Mouse (Mus musculus) kidney, postnatal 14 days (tissue): ENCODE measurements around the gene Fam172a.
A peak's percentile ranks its signal among the peaks of the same experiment; 100 is the strongest.

Experiments used
- DNase-seq: peaks from one replicate; pipeline ENCODE4 v3.0.0; 2022; ENCODE audit warnings: mixed read lengths

Gene Fam172a

DNA sequence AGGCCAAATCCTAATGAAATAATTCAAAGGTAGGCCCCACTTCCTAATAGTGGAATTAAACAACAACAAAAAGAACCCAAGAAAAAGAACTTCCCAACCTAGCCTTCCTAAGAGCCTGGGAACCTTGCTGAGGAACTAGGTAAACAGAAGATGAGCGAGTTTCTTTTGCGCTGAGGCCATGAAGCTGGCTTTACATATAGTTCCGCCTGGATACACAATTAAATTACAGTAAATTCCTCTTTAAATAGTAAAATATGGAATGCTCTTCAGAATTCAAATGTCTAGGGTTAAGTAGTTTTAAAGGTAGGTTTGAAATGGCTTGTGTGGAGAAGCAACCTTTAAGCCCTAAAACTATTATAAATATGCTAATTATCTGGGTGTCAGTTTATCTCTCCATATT, 478.4 kb downstream of the Fam172a start:
- no peak for DNase-seq

DNA sequence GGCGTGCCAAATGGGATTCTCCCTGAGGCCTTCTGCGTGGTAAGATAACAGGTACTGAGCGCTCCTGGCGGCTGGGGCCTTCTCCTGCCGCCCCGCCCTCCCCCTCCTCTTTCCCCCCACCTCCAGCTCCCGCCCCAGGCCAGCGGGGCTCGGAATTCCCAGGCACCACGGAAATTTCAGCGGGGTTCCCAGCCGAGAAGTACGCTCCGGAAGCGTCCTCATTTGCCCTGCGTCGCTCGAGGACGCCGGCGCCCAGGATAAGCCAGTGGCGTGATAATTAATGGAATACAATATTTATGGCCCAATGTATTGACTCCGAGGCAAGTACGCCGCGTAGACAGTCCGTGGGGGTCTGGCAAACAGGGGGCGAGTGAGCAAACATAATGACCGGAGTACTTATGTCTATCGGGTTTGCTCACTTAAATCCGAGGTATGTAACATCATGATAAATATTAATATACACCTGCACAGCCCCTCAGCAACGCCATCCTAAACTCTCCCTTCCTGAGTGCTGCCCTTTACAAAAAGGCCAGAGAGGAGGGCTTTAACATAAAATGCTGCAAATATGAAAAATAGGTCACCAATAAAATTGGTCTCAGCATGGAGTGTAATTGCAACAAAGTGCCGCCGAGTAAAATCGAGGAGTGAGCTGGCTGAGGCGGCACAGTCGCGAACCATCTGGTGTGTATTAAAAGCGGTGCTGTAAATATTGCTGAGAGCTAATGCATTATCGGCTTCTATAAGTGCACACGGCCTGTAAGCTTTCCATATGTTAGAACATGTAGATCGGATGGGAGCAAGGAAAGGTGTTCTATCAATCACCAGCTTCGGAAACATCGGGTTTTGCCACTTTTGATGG, 479.5 kb downstream of the Fam172a start:
- DNase-seq, result no peak

DNA sequence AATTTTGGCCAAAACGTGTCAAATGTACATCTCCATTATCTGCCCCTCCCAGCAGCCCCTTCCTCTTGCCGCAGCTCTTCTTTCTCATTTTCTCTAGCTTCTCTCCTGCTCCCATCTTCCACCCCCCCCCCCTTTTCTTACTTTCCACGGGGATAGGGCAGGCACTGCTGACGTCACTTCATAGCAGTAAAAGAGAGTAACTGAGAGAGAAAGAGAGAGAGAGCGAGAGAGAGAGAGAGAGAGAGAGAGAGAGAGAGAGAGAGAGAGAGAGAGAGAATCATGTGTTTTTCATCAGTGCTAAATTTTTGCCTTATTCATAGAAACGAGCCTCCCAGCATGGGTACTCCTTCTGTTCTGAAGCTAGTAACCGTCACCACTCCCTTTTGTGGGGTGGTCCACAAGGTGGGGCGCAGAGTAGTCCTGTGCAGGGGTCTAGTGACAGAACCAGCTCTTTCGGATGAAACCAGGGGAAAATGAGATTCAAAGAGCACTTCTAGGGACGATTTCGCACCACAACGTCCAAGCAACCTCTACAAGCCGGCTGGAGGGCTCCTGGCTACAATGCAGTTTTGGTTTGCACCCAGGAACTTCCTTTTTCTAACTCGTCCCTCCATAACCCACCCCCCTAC, 480.2 kb downstream of the Fam172a start:
- no peak for DNase-seq

DNA sequence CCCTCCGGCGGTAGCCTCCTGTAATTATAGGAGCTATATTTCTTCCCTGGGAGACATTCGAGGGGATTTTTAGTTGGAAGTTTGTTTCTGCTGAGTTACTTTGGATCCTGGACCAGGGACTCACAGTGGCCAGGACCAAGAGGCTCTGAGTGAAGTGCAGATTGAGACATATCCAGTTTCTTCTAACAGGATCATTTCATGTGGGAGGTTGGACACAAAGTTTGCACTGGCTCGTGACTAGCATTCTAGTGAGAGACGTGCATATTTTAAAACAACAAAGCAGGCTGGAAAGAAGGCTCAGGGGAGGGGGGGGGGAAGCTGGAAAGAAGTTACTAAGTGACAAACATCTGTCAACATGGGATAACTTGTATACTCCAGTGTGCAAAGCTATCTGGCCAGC, 481.2 kb downstream of the Fam172a start:
- no peak for DNase-seq

DNA sequence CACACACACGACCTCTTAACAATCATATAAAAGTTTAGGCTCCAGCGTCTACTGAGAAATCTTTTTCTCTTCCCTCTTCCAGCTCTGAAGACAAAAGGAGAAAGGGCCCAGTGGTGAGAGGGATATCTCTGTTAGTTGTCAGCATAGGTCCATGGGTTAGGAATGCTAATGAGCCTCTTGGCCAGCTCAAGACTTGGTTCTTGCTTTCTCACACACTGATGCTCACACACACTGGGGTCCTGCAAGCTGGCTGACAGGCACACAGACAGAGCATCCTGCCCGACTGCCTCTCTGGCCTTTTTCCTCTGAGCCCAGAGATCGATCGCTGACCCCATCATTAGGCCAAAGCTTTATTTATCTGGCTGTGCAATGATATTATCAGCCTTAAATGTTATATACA, 482.2 kb downstream of the Fam172a start:
- DNase-seq, result no peak

DNA sequence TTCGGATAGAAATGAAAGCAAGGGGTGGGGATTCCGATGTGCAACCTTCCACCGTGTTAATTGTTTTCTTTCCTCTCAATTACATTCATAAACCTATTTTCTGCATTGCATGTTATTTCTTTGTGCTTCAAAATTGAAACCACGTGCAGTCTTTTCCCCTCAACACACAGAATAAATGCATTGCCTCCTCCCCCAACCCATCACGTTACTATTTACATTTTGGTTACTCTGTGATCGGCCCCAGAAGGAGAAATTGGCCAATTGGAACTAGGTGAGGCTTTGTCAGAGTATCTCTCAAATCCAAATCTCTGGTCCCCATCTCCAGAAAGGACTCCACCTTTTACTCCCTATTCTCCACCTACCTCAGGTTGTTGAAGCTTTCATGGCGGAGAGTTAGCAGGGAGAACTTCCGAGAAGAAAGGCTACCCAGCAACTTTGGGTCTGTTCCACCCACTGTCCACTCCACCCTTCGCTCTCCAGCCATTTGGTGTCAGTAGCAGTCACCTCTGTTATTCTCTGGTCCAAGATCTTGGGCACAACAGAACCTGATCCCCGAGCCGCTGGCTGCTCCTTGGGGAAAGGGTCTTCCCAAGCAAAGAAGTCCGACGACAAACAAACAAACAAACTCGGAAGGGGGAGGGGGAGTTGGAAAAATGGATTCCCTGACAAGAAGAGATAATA, 483.1 kb downstream of the Fam172a start:
- no peak for DNase-seq

DNA sequence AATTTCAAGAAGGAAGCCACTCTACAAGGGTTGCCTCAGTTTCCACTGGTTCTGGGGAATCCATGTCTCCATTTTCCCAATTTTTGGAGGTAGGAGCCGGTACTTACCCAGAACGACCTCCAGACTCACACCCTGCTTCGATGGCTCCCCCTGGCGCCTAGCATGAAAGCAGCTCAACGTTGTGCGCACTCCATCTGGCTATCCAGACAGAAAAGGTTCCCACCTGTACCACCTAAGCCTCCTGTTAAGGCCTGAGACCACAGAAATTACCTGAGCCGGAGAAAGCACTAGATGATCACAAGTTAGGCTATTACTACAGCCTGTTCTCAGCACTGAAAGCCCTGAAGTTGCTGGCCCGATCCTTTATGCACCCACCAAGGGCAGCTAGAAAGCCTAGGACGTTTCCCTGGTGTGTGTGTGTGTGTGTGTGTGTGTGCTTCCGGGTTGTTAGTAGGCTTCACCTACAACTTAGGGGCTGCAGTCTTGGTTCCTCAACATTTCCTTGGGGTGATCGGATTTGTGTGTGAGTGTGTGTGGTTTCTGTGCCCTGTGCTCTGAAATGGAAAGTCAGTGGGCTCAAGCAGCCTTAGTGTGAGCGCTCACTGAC, 484.6 kb downstream of the Fam172a start:
- no peak for DNase-seq

- no peak for DNase-seq
Measured at GRCm38 (mm10) chr13:78187833-78188232, 486.0 kb downstream of the Fam172a start.

- DNase-seq, result no peak
Measured at GRCm38 (mm10) chr13:78189586-78189985, 487.8 kb downstream of the Fam172a start.

DNA sequence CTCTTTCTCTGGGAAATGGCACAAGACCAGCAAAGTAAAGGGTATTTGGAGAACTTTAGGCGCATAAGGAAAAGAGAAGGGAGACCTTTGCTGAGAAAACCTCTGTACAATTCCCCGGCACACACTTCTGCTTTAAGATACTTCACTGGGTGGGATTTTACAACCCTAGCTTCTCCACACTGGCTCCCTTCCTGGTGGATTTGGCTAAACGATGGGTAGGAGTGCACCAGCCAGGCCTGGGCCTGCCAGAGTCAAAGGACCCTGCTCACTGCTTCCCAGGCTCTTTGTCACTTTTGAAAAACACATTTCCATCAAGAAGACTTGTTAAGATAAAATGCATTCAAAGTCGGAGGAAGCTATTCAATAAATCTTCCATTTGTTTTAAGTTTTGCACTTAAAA, 491.4 kb downstream of the Fam172a start:
- DNase-seq, result no peak

- DNase-seq, result no peak
Measured at GRCm38 (mm10) chr13:78194135-78194849, 492.5 kb downstream of the Fam172a start.

GRCm38 (mm10) chr13:78194850-78195600, 493.2 kb downstream of the Fam172a start:
- peak; percentile 12 for DNase-seq

DNA sequence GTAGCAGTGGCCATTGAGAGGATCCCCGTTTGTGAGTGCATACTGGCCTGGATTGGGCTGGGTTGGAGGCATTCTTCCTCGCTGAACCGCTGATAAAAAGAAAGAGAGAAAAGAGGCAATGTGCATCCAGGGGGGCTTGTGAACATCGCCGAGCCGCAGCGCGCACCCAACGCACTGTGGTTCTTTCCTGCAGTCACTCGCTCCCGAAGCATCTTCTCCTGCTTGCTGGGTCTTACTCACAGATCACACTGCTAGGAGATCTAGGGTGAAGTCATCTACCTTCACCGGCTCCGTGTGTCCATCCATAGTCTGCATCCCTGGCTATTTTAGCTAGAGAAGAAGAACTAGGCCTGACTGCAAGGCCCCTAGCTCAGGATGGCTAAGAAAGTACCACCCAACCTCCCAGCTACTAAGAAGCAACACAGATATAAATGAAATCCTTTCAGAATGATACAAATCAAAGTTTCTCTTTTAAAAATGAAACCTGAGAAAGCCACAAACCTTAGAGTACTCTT, 493.8 kb downstream of the Fam172a start:
- DNase-seq, result no peak

- DNase-seq, result no peak
Measured at GRCm38 (mm10) chr13:78196236-78196796, 494.5 kb downstream of the Fam172a start.

DNA sequence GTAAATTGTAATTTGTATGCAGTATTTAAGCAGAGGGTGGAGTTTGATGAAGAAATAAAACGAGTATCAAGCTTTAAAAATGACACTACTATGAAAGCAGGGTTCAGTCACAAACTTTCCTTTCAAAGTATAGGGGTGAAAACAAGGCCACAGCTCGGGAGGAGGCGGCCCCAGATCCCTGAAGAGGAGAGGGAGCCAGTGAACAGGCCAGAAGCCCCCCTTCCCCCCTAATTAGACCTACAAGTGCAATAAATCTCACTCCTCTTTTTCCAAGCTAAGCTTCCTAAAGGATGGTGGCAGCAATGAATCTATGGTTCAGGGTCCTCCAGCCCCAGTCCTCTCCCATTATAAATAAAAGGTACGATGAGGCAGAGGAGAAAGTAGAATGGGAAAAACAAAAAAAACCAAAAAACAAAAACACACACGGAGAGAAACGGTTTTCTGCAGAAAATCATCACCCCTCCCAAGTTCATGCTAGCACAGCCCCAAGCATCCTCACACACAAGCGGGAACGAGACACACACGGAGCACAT, 495.5 kb downstream of the Fam172a start:
- no peak for DNase-seq

DNA sequence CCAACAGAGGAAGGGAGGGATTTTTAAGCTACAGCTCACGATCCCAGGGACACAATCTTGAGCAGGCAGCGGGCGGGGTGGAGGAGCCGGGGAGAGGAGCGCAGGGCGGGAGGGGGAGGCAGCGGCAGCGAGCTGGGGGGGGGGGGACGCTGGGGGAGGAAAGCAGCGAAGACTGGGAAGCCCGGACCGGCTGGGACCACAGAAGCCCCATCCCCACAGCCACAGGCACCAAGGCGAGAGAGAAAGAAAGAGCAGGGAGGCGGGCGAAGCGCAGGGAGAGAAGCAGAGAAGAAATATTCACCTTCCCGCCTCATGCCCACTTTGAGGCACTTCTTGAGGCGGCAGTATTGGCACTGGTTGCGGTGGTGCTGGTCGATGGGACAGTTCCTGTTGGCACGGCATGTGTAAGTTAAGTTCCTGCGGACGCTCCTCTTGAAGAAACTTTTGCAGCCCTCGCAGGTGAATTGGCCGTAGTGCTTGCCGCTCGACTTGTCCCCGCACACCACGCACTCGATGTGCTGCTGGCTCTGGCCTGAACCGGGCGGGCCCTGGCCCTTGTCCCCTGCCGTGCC, 496.1 kb downstream of the Fam172a start:
- peak; percentile 31 for DNase-seq

DNA sequence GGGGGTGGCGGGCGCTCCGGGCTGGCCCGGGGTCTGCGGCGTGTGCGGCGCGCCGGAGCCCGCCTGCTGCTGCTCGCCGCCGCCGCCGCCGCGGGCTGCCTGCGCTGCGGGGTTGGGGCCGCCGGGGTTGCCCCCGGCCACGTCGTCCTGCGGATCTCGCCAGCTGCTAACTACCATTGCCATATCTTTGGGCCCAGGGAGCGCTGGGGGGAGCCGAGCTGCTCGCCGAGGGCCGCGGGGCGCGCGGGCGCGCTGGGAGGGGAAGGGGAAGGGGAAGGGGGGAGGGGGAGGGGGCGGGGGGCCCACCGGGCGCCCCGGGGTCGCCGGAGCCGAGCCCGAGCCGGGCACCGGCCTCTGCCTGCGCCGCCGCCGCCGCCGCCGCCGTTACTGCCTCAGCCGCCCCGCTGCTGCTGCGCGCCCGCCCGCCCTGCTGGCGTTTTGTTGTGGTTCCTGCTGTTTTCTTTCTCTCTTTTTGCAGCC, 496.6 kb downstream of the Fam172a start:
- DNase-seq, result peak; percentile 49

- DNase-seq, result peak; percentile 69
Measured at GRCm38 (mm10) chr13:78198871-78199641, 497.2 kb downstream of the Fam172a start.

- no peak for DNase-seq
Measured at GRCm38 (mm10) chr13:78199642-78200160, 497.9 kb downstream of the Fam172a start, which contains the start of gene Nr2f1. Nr2f1 (minus strand) TSS chr13:78199757.
